Mouse (Mus musculus) forebrain, embryonic 16.5 days (tissue): ENCODE data around the gene Tcf15. TPM values are rescaled to one million over a fixed set of nuclear protein-coding genes. Genes with fewer than 3 reads are reported as not detected.
A peak's percentile ranks its signal among the peaks of the same experiment; 100 is the strongest.

Experiments used
- ATAC-seq: fragments of 200-750 bp; cut with Nextera tagmentation; 2 replicates; pipeline ENCODE4 v1.8.0; 2017; ENCODE audit warnings: mild to moderate bottlenecking, moderate library complexity
- H3K27ac ChIP-seq: fragments of 300-500 bp; sonication (generic); 2 replicates; pipeline ENCODE4 v1.5.1; 2014; ENCODE audit warnings: low read length, control low read depth
- H3K27me3 ChIP-seq: fragments of 300-500 bp; sonication (generic); replicated peaks from 2 replicates; pipeline ENCODE4 v1.6.1; 2014; ENCODE audit warnings: low read length; ENCODE audit not compliant: control insufficient read depth, insufficient read depth
- H3K36me3 ChIP-seq: fragments of 300-500 bp; sonication (generic); 2 replicates; pipeline ENCODE4 v1.6.1; 2014; ENCODE audit not compliant: control insufficient read depth, insufficient read depth
- H3K4me1 ChIP-seq: fragments of 300-500 bp; sonication (generic); replicated peaks from 2 replicates; pipeline ENCODE4 v1.6.1; 2014; ENCODE audit warnings: low read length; ENCODE audit not compliant: control insufficient read depth, insufficient read depth
- H3K4me2 ChIP-seq: fragments of 300-500 bp; sonication (generic); 2 replicates; pipeline ENCODE4 v1.6.1; 2014; ENCODE audit warnings: mild to moderate bottlenecking, low read length, control low read depth
- H3K4me3 ChIP-seq: fragments of 300-500 bp; sonication (generic); replicated peaks from 2 replicates; pipeline ENCODE4 v1.5.1; 2014; ENCODE audit warnings: mild to moderate bottlenecking, low read length, control low read depth
- H3K9ac ChIP-seq: fragments of 300-500 bp; sonication (generic); replicated peaks from 2 replicates; pipeline ENCODE4 v1.6.1; 2014; ENCODE audit warnings: low read depth, low read length, control low read depth
- H3K9me3 ChIP-seq: fragments of 300-500 bp; sonication (generic); 2 replicates; pipeline ENCODE4 v1.6.1; 2016; ENCODE audit warnings: low read length; ENCODE audit not compliant: control insufficient read depth
- WGBS: fragments of 180-500 bp; shearing (Covaris S2); extraction: QIAGEN DNeasy Blood & Tissue Kit; methylation state at CpG from one replicate; pipeline ENCODE4 v1.1.7; 2014; 5-methylcytosine and 5-hydroxymethylcytosine counted together
- polyA plus RNA-seq: library from polyadenylated mRNA; unstranded; fragments of >200 nt; fragmentation: Nextera tagmentation; extraction: Ambion mirVana; gene quantifications from 2 replicates; pipeline ENCODE4 v1.2.1, GENCODE M21; 2015

Gene Tcf15
- polyA plus RNA-seq, 1 experiment from 2014 or later = 1.5 TPM

GRCm38 (mm10) chr2:152114057-152114975 is 29.0 kb upstream of the Tcf15 start:
- peak; percentile 43 for ATAC-seq
- 12% methylated on average over 36 of the region's 36 CpGs for WGBS

GRCm38 (mm10) chr2:152117694-152118093 is 25.7 kb upstream of the Tcf15 start:
- Histone ChIP-seq H3K36me3 (no peaks in the 10 kb centered on the region), H3K4me3 (no peak overlapping the region), H3K27me3 (no peaks in the 10 kb centered on the region; the same call in 1 of the 2 replicates), H3K4me1 (peaks cover 9% of the 10 kb centered on the region), H3K4me2 (no peak overlapping the region), H3K27ac (no peak overlapping the region), H3K9me3 (no peaks in the 10 kb centered on the region), H3K9ac (no peak overlapping the region)
- WGBS = 83% methylated on average over 7 of the region's 7 CpGs
- no peak for ATAC-seq

More at GRCm38 (mm10) chr2:152114057-152114975, 29.0 kb upstream of the Tcf15 start:
- peak overlapping the region; percentile 34 for H3K4me3 ChIP-seq
- peaks cover 9% of the 10 kb centered on the region for H3K4me1 ChIP-seq
- H3K36me3 ChIP-seq = no peaks in the 10 kb centered on the region
- H3K9me3 ChIP-seq = no peaks in the 10 kb centered on the region
- H3K4me2 ChIP-seq = peak overlapping the region; percentile 49
- no peak overlapping the region for H3K27ac ChIP-seq
- no peaks in the 10 kb centered on the region; the same call in 1 of the 2 replicates for H3K27me3 ChIP-seq
- peak overlapping the region; percentile 43 for H3K9ac ChIP-seq

DNA sequence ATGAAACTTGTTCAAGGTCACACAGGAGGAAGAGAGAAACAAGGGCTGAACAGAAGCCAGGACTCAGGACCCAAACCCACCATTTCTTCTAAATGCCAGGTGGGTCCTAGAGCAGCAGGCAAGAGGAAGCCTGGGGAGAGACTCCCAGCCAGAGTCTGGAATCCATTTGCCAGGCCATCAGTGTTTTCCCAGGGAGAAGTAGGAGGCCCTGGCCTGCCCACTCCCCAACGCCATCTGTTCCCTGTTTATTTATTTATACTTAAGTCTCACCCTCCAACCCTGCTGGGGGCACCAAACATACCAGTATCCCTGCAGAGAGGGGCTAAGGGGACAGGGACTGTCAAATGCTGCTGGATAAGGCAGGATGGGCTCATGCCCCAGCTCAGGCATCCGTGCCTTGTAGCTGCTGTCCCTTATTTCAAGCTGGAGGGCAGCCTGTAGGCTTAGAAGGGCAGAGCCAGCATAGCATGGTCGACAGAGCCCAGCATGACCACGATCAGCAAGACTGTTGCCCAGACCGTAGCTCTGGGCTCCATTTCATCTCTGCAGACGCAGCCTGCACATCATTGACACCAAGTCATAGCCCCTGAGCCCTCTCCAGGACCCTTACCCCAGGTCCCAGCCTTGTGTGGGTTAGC is 24.0 kb upstream of the Tcf15 start:
- H3K4me1 ChIP-seq = peaks cover 7% of the 10 kb centered on the region
- 65% methylated on average over 6 of the region's 6 CpGs for WGBS
- no peak overlapping the region for H3K4me2 ChIP-seq
- H3K27ac ChIP-seq = no peak overlapping the region
- no peaks in the 10 kb centered on the region for H3K36me3 ChIP-seq
- no peak overlapping the region for H3K4me3 ChIP-seq
- H3K27me3 ChIP-seq = no peaks in the 10 kb centered on the region; the same call in 1 of the 2 replicates
- H3K9ac ChIP-seq = no peak overlapping the region
- ATAC-seq = no peak
- H3K9me3 ChIP-seq = no peaks in the 10 kb centered on the region

DNA sequence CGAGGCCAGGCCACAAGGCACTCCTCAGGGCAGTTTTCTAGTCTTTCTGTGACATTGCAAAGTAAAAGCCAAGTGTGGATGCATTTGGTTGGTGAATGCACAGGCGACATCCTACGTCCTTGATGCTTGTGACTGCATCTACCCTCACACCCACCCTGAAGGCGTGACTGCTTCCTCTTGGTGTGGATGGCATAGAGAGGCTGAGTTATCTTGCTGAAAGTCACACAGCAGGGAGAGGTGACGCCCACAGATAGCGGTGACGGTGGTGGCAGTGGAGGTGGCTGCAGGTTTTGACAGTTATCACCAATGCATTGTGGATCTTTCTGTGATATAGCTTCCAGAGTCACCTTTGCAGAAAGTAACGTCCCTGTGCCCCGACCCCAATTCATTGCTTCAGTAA is 20.5 kb upstream of the Tcf15 start:
- no peak for ATAC-seq
- 80% methylated on average over 9 of the region's 9 CpGs for WGBS
- no peaks in the 10 kb centered on the region for H3K36me3 ChIP-seq
- H3K27me3 ChIP-seq = no peaks in the 10 kb centered on the region
- no peak overlapping the region for H3K4me3 ChIP-seq
- H3K9ac ChIP-seq = no peak overlapping the region
- no peaks in the 10 kb centered on the region for H3K9me3 ChIP-seq
- H3K4me2 ChIP-seq = no peak overlapping the region
- no peaks in the 10 kb centered on the region for H3K4me1 ChIP-seq
- no peak overlapping the region for H3K27ac ChIP-seq

GRCm38 (mm10) chr2:152128597-152128996 is 14.8 kb upstream of the Tcf15 start:
- Histone ChIP-seq H3K27ac (no peak overlapping the region), H3K36me3 (no peaks in the 10 kb centered on the region), H3K4me1 (no peaks in the 10 kb centered on the region), H3K9ac (no peak overlapping the region), H3K4me3 (no peak overlapping the region), H3K27me3 (no peaks in the 10 kb centered on the region), H3K4me2 (no peak overlapping the region), H3K9me3 (no peaks in the 10 kb centered on the region)
- whole genome bisulfite sequencing = 65% methylated on average over 2 of the region's 2 CpGs
- no peak for ATAC-seq

DNA sequence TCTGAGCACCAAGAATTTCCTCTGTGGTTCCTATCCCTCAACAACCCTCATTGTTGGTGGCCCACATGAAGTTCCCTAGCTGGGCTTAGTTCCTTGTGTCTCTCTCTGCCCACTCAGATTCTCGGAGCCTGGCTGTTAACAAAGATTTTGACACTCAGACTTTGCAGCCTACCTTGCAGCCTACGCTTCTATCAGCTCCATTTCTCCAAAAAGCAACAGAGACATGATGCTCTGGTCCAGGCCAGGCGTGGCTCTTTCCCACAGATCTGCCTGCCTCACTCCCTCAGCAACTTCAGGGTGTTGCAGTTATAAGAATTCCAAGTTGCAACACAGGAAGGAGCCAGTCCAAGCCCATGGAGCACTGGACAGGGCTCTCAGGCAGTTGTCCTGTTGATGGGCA is 13.6 kb upstream of the Tcf15 start:
- Histone ChIP-seq H3K9me3 (no peaks in the 10 kb centered on the region), H3K4me3 (no peak overlapping the region)
- 74% methylated on average over 3 of the region's 3 CpGs for WGBS

GRCm38 (mm10) chr2:152132016-152132415 is 11.3 kb upstream of the Tcf15 start:
- H3K27me3 ChIP-seq = no peaks in the 10 kb centered on the region
- 69% methylated on average over 9 of the region's 9 CpGs for WGBS
- ATAC-seq = no peak
- no peak overlapping the region for H3K27ac ChIP-seq
- no peak overlapping the region for H3K4me2 ChIP-seq
- H3K4me1 ChIP-seq = no peaks in the 10 kb centered on the region
- no peaks in the 10 kb centered on the region for H3K36me3 ChIP-seq
- H3K4me3 ChIP-seq = no peak overlapping the region
- no peak overlapping the region for H3K9ac ChIP-seq
- H3K9me3 ChIP-seq = no peaks in the 10 kb centered on the region

More for the DNA sequence above, 13.6 kb upstream of the Tcf15 start:
- no peak overlapping the region for H3K9ac ChIP-seq
- no peak overlapping the region for H3K27ac ChIP-seq
- H3K27me3 ChIP-seq = no peaks in the 10 kb centered on the region
- ATAC-seq = no peak
- H3K4me2 ChIP-seq = no peak overlapping the region
- H3K4me1 ChIP-seq = no peaks in the 10 kb centered on the region
- H3K36me3 ChIP-seq = no peaks in the 10 kb centered on the region

GRCm38 (mm10) chr2:152132691-152133090 is 10.7 kb upstream of the Tcf15 start:
- H3K36me3 ChIP-seq = no peaks in the 10 kb centered on the region
- H3K27me3 ChIP-seq = no peaks in the 10 kb centered on the region
- no peak overlapping the region for H3K4me3 ChIP-seq
- WGBS = 76% methylated on average over 8 of the region's 8 CpGs
- H3K27ac ChIP-seq = no peak overlapping the region
- H3K9me3 ChIP-seq = no peaks in the 10 kb centered on the region
- ATAC-seq = no peak
- H3K4me2 ChIP-seq = no peak overlapping the region
- H3K4me1 ChIP-seq = no peaks in the 10 kb centered on the region
- no peak overlapping the region for H3K9ac ChIP-seq

DNA sequence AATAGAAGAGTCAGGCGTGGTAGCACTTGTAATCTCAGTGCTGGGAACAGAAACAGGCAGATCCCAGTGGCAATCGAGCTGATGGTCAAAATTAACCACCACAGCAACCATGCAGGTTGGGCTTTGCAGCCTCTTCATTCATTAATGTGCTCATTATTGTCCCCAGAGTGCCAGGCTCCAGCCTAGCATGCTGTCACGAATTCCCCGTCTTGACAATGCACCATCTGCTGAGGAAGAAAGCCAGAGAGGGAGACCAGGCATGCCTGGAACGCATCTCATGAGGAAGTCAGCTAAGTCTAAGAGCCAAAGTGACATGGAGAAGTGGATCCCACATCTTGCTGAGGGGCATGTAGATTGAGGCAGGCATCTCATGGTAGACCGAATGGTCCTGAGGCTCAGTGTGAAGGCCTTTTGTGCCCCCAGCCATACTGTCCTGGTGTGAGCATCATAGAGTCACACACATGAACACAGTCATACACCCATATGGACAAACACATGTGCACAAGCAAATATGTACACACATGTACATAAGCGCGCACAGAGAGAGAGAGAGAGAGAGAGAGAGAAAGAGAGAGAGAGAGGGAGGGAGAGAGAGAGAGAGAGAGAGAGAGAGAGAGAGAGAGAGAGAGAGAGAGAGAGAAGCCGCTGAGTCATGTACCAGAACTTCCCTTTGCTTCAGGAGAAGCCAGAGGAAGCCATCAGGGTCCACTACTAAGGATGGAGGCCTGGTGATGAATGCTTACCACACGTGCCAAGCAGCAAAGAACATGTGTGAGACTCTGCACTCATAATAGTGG is 4.0 kb upstream of the Tcf15 start:
- Histone ChIP-seq H3K4me3 (no peak overlapping the region), H3K4me2 (no peak overlapping the region), H3K4me1 (peaks cover 35% of the 10 kb centered on the region), H3K9me3 (no peaks in the 10 kb centered on the region), H3K27ac (no peak overlapping the region), H3K9ac (no peak overlapping the region), H3K27me3 (peaks cover 16% of the 10 kb centered on the region), H3K36me3 (no peaks in the 10 kb centered on the region)
- peak; percentile 64 for ATAC-seq
- WGBS = 45% methylated on average over 10 of the region's 10 CpGs
